Mouse (Mus musculus): Measurements from ENCODE around the gene Baiap2. TPM values are rescaled to one million over a fixed set of nuclear protein-coding genes. Genes with fewer than 3 reads are reported as not detected.
A peak's percentile ranks its signal among the peaks of the same experiment; 100 is the strongest.

Baiap2 gene
- polyA plus RNA-seq, 1 experiment from 2014 or later, result 8.0 TPM

- H3K9ac ChIP-seq, result no peak overlapping the region
- H3K27me3 ChIP-seq, result no peaks in the 10 kb centered on the region
- no peak overlapping the region for H3K27ac ChIP-seq (replicated peaks)
- 0 out of 2 replicates have a peak, but pooled peaks cover 7% of the 10 kb centered on the region for H3K36me3 ChIP-seq (replicated peaks)
- no peak overlapping the region for H3K4me3 ChIP-seq (replicated peaks)
- H3K4me2 ChIP-seq, result no peak overlapping the region
- H3K9me3 ChIP-seq (replicated peaks), result no peaks in the 10 kb centered on the region
- 68% methylated on average over 5 of the region's 5 CpGs for WGBS (ENCODE audit: insufficient replicate concordance)
- ATAC-seq (ENCODE audit: insufficient read depth), result no peak
- H3K4me1 ChIP-seq (replicated peaks), result no peaks in the 10 kb centered on the region
Measured at GRCm38 (mm10) chr11:120002041-120002440, 59.5 kb downstream of the Baiap2 start.

GRCm38 (mm10) chr11:120002634-120003220 is 60.2 kb downstream of the Baiap2 start:
- ATAC-seq (ENCODE audit: insufficient read depth), result no peak
- Histone ChIP-seq H3K27ac (replicated peaks) (no peak overlapping the region), H3K27me3 (no peaks in the 10 kb centered on the region), H3K4me1 (replicated peaks) (no peaks in the 10 kb centered on the region), H3K4me2 (no peak overlapping the region), H3K36me3 (replicated peaks) (0 out of 2 replicates have a peak, but pooled peaks cover 4% of the 10 kb centered on the region), H3K9ac (no peak overlapping the region), H3K4me3 (replicated peaks) (no peak overlapping the region), H3K9me3 (replicated peaks) (no peaks in the 10 kb centered on the region)
- WGBS (ENCODE audit: insufficient replicate concordance), result 75% methylated on average over 7 of the region's 7 CpGs

- 76% methylated on average over 18 of the region's 18 CpGs for WGBS (ENCODE audit: insufficient replicate concordance)
- no peaks in the 10 kb centered on the region for H3K4me1 ChIP-seq (replicated peaks)
- ATAC-seq (ENCODE audit: insufficient read depth), result no peak
- H3K27ac ChIP-seq (replicated peaks), result no peak overlapping the region
- H3K36me3 ChIP-seq (replicated peaks), result no peaks in the 10 kb centered on the region
- H3K9ac ChIP-seq, result no peak overlapping the region
- H3K4me3 ChIP-seq (replicated peaks), result no peak overlapping the region
- H3K9me3 ChIP-seq (replicated peaks), result no peaks in the 10 kb centered on the region
- H3K27me3 ChIP-seq, result no peaks in the 10 kb centered on the region
- no peak overlapping the region for H3K4me2 ChIP-seq
Measured at GRCm38 (mm10) chr11:120005434-120006317, 63.1 kb downstream of the Baiap2 start.

GRCm38 (mm10) chr11:120007496-120008080 is 65.0 kb downstream of the Baiap2 start:
- Histone ChIP-seq H3K4me2 (no peak overlapping the region), H3K9me3 (replicated peaks) (no peaks in the 10 kb centered on the region), H3K9ac (no peak overlapping the region), H3K36me3 (replicated peaks) (no peaks in the 10 kb centered on the region), H3K4me3 (replicated peaks) (no peak overlapping the region), H3K27me3 (peaks cover 13% of the 10 kb centered on the region), H3K27ac (replicated peaks) (no peak overlapping the region), H3K4me1 (replicated peaks) (no peaks in the 10 kb centered on the region)
- WGBS (ENCODE audit: insufficient replicate concordance), result 45% methylated on average over 4 of the region's 4 CpGs
- no peak for ATAC-seq (ENCODE audit: insufficient read depth)

- H3K4me3 ChIP-seq (replicated peaks), result no peak overlapping the region
- no peaks in the 10 kb centered on the region for H3K9me3 ChIP-seq (replicated peaks)
- peaks cover 15% of the 10 kb centered on the region for H3K27me3 ChIP-seq
- H3K4me1 ChIP-seq (replicated peaks), result peaks cover 4% of the 10 kb centered on the region
- no peak overlapping the region for H3K27ac ChIP-seq (replicated peaks)
- WGBS (ENCODE audit: insufficient replicate concordance), result 56% methylated on average over 1 of the region's 1 CpGs
- no peak for ATAC-seq (ENCODE audit: insufficient read depth)
- H3K36me3 ChIP-seq (replicated peaks), result no peaks in the 10 kb centered on the region
- H3K4me2 ChIP-seq, result no peak overlapping the region
- H3K9ac ChIP-seq, result no peak overlapping the region
Measured at GRCm38 (mm10) chr11:120008501-120008900, 65.9 kb downstream of the Baiap2 start.

GRCm38 (mm10) chr11:120008956-120009355 is 66.4 kb downstream of the Baiap2 start:
- no peaks in the 10 kb centered on the region for H3K9me3 ChIP-seq (replicated peaks)
- no peaks in the 10 kb centered on the region for H3K36me3 ChIP-seq (replicated peaks)
- H3K4me1 ChIP-seq (replicated peaks), result peaks cover 6% of the 10 kb centered on the region
- peaks cover 15% of the 10 kb centered on the region for H3K27me3 ChIP-seq
- 76% methylated on average over 8 of the region's 8 CpGs for WGBS (ENCODE audit: insufficient replicate concordance)
- no peak overlapping the region for H3K27ac ChIP-seq (replicated peaks)
- no peak for ATAC-seq (ENCODE audit: insufficient read depth)
- H3K9ac ChIP-seq, result no peak overlapping the region
- H3K4me3 ChIP-seq (replicated peaks), result no peak overlapping the region
- no peak overlapping the region for H3K4me2 ChIP-seq

- Histone ChIP-seq H3K36me3 (replicated peaks) (no peaks in the 10 kb centered on the region), H3K27me3 (peaks cover 15% of the 10 kb centered on the region), H3K4me1 (replicated peaks) (peaks cover 6% of the 10 kb centered on the region), H3K4me3 (replicated peaks) (no peak overlapping the region), H3K9me3 (replicated peaks) (no peaks in the 10 kb centered on the region), H3K4me2 (no peak overlapping the region), H3K27ac (replicated peaks) (no peak overlapping the region), H3K9ac (no peak overlapping the region)
- WGBS (ENCODE audit: insufficient replicate concordance), result 76% methylated on average over 20 of the region's 20 CpGs
- ATAC-seq (ENCODE audit: insufficient read depth), result no peak
Measured at GRCm38 (mm10) chr11:120009937-120010336, 67.4 kb downstream of the Baiap2 start.

GRCm38 (mm10) chr11:120011114-120011760 is 68.7 kb downstream of the Baiap2 start:
- ATAC-seq (ENCODE audit: insufficient read depth), result no peak
- Histone ChIP-seq H3K9ac (no peak overlapping the region), H3K4me3 (replicated peaks) (no peak overlapping the region), H3K4me2 (no peak overlapping the region), H3K27ac (replicated peaks) (no peak overlapping the region), H3K9me3 (replicated peaks) (no peaks in the 10 kb centered on the region), H3K4me1 (replicated peaks) (peaks cover 11% of the 10 kb centered on the region), H3K27me3 (peaks cover 15% of the 10 kb centered on the region), H3K36me3 (replicated peaks) (no peaks in the 10 kb centered on the region)
- WGBS (ENCODE audit: insufficient replicate concordance), result 58% methylated on average over 11 of the region's 11 CpGs

- Histone ChIP-seq H3K27me3 (peaks cover 15% of the 10 kb centered on the region), H3K27ac (replicated peaks) (no peak overlapping the region), H3K4me1 (replicated peaks) (peaks cover 11% of the 10 kb centered on the region), H3K9ac (no peak overlapping the region), H3K36me3 (replicated peaks) (no peaks in the 10 kb centered on the region), H3K4me3 (replicated peaks) (no peak overlapping the region), H3K4me2 (no peak overlapping the region), H3K9me3 (replicated peaks) (no peaks in the 10 kb centered on the region)
- no peak for ATAC-seq (ENCODE audit: insufficient read depth)
- 55% methylated on average over 43 of the region's 43 CpGs for WGBS (ENCODE audit: insufficient replicate concordance)
Measured at GRCm38 (mm10) chr11:120011761-120012560, 69.4 kb downstream of the Baiap2 start.

GRCm38 (mm10) chr11:120012702-120013101 is 70.1 kb downstream of the Baiap2 start:
- Histone ChIP-seq H3K27me3 (peaks cover 15% of the 10 kb centered on the region), H3K27ac (replicated peaks) (no peak overlapping the region), H3K4me3 (replicated peaks) (no peak overlapping the region), H3K4me1 (replicated peaks) (peaks cover 11% of the 10 kb centered on the region), H3K4me2 (no peak overlapping the region), H3K9ac (no peak overlapping the region), H3K9me3 (replicated peaks) (no peaks in the 10 kb centered on the region), H3K36me3 (replicated peaks) (no peaks in the 10 kb centered on the region)
- peak; percentile 10; the same call in 1 of the 2 replicates for ATAC-seq (ENCODE audit: insufficient read depth)
- 68% methylated on average over 13 of the region's 13 CpGs for WGBS (ENCODE audit: insufficient replicate concordance)

Data from liver, embryonic 15.5 days (tissue).